Mouse (Mus musculus) stomach, embryonic 14.5 days (tissue): Measurements from ENCODE around the gene Ypel2. TPM values are rescaled to one million over a fixed set of nuclear protein-coding genes. Genes with fewer than 3 reads are reported as not detected.

Source experiments
- ATAC-seq: fragments of 200-750 bp; cut with Nextera tagmentation; 2 replicates; pipeline ENCODE4 v1.8.0; 2017; ENCODE audit warnings: low read depth, moderate TSS enrichment; ENCODE audit not compliant: insufficient number of reproducible peaks, insufficient read depth, low FRiP score
- H3K27ac ChIP-seq: fragments of 300-500 bp; sonication (generic); 2 replicates; pipeline ENCODE4 v1.5.1; 2014; ENCODE audit warnings: mild to moderate bottlenecking, low read length, moderate library complexity, mixed read lengths
- H3K27me3 ChIP-seq: fragments of 300-500 bp; sonication (generic); 2 replicates; pipeline ENCODE4 v1.6.1; 2014; ENCODE audit warnings: low read length, control low read depth, mixed read lengths; ENCODE audit not compliant: control insufficient read depth, insufficient read depth
- H3K36me3 ChIP-seq: fragments of 300-500 bp; sonication (generic); 2 replicates; pipeline ENCODE4 v1.6.1; 2014; ENCODE audit warnings: mild to moderate bottlenecking, control low read depth, low read length, moderate library complexity, mixed read lengths; ENCODE audit not compliant: control insufficient read depth, insufficient read depth
- H3K4me1 ChIP-seq: fragments of 300-500 bp; sonication (generic); 2 replicates; pipeline ENCODE4 v1.6.1; 2014; ENCODE audit warnings: low read length, control low read depth, mixed read lengths; ENCODE audit not compliant: control insufficient read depth, insufficient read depth
- H3K4me2 ChIP-seq: fragments of 300-500 bp; sonication (generic); replicated peaks from 2 replicates; pipeline ENCODE4 v1.6.1; 2014; ENCODE audit warnings: low read depth, low read length, control low read depth
- H3K4me3 ChIP-seq: fragments of 300-500 bp; sonication (generic); 2 replicates; pipeline ENCODE4 v1.5.1; 2014; ENCODE audit warnings: low read depth, low read length, control low read depth
- H3K9ac ChIP-seq: fragments of 300-500 bp; sonication (generic); replicated peaks from 2 replicates; pipeline ENCODE4 v1.6.1; 2014; ENCODE audit warnings: low read depth, mild to moderate bottlenecking, control low read depth, low read length, moderate library complexity, mixed read lengths
- H3K9me3 ChIP-seq: fragments of 300-500 bp; sonication (generic); 2 replicates; pipeline ENCODE4 v1.6.1; 2016; ENCODE audit warnings: low read depth, low read length, control low read depth; ENCODE audit not compliant: control insufficient read depth
- WGBS: fragments of 180-500 bp; shearing (Covaris S2); extraction: QIAGEN DNeasy Blood & Tissue Kit; methylation state at CpG from one replicate; pipeline ENCODE4 v1.1.7; 2014; 5-methylcytosine and 5-hydroxymethylcytosine counted together
- polyA plus RNA-seq: library from polyadenylated mRNA; unstranded; fragments of >200 nt; fragmentation: Nextera tagmentation; extraction: Ambion mirVana; gene quantifications from 2 replicates; pipeline ENCODE4 v1.2.1, GENCODE M21; 2014

The Ypel2 gene
- polyA plus RNA-seq, 1 experiment from 2014 or later, result 6.6 TPM

DNA sequence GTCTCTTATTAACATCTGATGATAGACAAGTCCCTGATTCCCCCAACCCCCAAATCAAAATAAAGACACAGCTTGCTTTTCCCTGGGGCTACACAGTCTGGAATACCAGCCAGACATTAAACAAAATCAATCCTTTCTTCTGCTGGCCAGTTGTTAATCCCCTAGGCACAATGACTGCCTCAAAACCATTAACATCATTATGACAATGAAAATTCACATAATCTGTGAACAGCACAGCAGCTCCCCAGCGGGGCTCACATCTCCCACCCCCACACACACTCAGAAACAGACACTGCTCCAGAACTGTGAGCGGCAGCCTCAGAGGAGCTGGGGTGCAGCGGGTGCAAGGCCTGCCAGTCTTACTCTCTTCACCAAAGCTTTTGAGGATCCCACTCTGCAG lies 3.2 kb downstream of the Ypel2 start:
- 74% methylated on average over 3 of the region's 3 CpGs for WGBS
- H3K27ac ChIP-seq, result no peak overlapping the region
- H3K4me3 ChIP-seq, result no peak overlapping the region
- H3K36me3 ChIP-seq, result no peaks in the 10 kb centered on the region
- H3K9ac ChIP-seq, result no peak overlapping the region
- no peaks in the 10 kb centered on the region for H3K9me3 ChIP-seq
- no peaks in the 10 kb centered on the region for H3K27me3 ChIP-seq
- ATAC-seq, result no peak
- peaks cover 14% of the 10 kb centered on the region; the same call in 1 of the 2 replicates for H3K4me1 ChIP-seq
- no peak overlapping the region for H3K4me2 ChIP-seq

DNA sequence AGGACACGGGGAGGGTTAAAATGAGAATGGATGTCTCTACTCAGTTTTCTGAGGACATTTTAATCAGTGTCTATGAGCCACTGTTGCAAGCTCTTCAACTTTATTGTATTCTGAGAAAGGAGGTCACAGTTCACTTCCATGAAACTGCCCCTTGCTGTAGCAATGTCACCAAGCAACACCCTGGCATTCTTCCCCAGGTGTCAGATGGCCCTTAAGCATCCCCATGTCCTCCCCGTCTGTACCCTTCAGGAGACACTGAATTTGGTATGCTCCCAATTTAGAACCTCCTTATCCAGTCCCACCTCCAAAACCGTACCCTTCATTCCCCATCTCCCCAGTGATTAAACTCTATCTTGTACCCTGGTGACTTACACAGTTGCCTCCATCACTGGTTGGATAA lies 8.5 kb downstream of the Ypel2 start:
- Histone ChIP-seq H3K27me3 (no peaks in the 10 kb centered on the region), H3K36me3 (no peaks in the 10 kb centered on the region), H3K4me3 (no peak overlapping the region), H3K27ac (no peak overlapping the region), H3K9ac (no peak overlapping the region), H3K4me2 (no peak overlapping the region), H3K4me1 (no peaks in the 10 kb centered on the region), H3K9me3 (no peaks in the 10 kb centered on the region)
- no peak for ATAC-seq
- WGBS, result 88% methylated on average over 3 of the region's 3 CpGs

DNA sequence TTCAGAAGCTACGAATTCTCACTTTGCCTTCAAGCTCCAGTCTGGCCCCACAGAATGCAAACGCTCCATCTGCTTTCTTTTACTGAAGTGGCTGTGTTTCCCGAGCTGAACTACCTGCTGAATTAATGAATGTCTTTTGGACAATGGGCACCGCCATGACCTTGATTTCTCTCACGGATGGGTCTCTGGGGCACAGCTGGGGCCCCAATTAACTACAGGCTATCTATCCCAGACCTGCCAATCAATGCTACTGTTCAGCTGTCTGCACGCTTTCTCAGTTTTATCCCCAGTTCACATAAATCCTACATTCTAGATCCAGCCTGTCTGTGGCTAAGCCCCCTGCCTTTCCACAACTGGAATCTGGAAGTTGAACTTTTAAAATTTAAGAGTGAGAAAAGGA lies 10.5 kb downstream of the Ypel2 start:
- Histone ChIP-seq H3K9me3 (no peaks in the 10 kb centered on the region), H3K9ac (no peak overlapping the region), H3K4me1 (no peaks in the 10 kb centered on the region), H3K27ac (no peak overlapping the region), H3K27me3 (no peaks in the 10 kb centered on the region), H3K4me3 (no peak overlapping the region), H3K4me2 (no peak overlapping the region), H3K36me3 (no peaks in the 10 kb centered on the region)
- ATAC-seq, result no peak
- WGBS, result 62% methylated on average over 6 of the region's 6 CpGs

DNA sequence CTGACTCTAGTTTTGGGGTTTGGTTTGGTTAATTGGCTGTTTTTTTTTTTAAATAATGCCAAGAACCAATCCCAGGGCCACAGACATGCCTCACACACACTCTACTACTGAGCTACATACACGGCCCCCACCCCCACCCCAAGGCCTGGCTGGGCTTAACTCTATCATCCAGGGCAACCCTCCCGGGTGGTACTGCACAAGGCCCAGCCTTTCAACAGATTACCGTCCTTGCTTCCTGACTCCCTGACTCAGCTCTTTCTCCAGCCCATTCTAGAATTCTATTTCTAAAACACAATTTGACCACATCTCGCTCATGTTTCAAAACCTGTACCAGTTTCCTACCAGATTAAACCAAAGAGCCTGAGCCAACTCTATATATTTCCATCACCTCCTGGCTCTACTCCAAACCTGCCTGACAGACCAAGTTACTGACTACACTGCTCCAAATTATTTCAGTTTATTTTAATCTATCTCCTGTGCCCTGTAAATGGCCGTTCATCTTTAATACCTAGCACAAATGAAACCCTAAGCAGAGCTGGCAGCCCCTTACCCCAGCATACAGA lies 12.2 kb downstream of the Ypel2 start:
- ATAC-seq, result no peak
- no peaks in the 10 kb centered on the region for H3K4me1 ChIP-seq

DNA sequence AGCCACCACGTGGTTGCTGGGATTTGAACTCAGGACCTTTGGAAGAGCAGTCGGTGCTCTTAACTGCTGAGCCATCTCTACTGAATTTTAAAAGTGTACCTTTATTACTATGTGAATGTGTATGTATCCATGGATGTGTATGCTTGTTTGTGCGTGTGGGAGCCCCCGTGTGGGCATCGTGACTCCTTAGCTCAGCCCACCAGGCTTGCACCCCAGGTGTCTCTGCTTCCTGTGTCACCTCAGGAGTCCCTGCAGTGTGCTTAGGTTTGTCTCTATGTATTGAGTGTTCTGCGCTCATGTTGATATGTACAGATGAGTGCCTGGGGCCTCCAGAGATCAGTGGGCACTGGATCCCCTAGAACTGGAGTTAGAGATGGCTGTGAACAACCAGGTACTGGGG lies 13.0 kb downstream of the Ypel2 start:
- no peaks in the 10 kb centered on the region for H3K36me3 ChIP-seq
- H3K4me1 ChIP-seq, result no peaks in the 10 kb centered on the region
- 85% methylated on average over 6 of the region's 6 CpGs for WGBS
- no peak overlapping the region for H3K4me2 ChIP-seq
- no peak overlapping the region for H3K27ac ChIP-seq
- no peak overlapping the region for H3K9ac ChIP-seq
- H3K9me3 ChIP-seq, result no peaks in the 10 kb centered on the region
- no peak for ATAC-seq
- no peak overlapping the region for H3K4me3 ChIP-seq
- no peaks in the 10 kb centered on the region for H3K27me3 ChIP-seq

More for the DNA sequence above, 12.2 kb downstream of the Ypel2 start:
- H3K9me3 ChIP-seq, result no peaks in the 10 kb centered on the region
- H3K4me3 ChIP-seq, result no peak overlapping the region
- WGBS, result 57% methylated on average over 5 of the region's 5 CpGs
- no peak overlapping the region for H3K4me2 ChIP-seq
- no peaks in the 10 kb centered on the region for H3K36me3 ChIP-seq
- H3K9ac ChIP-seq, result no peak overlapping the region
- H3K27ac ChIP-seq, result no peak overlapping the region
- H3K27me3 ChIP-seq, result no peaks in the 10 kb centered on the region

DNA sequence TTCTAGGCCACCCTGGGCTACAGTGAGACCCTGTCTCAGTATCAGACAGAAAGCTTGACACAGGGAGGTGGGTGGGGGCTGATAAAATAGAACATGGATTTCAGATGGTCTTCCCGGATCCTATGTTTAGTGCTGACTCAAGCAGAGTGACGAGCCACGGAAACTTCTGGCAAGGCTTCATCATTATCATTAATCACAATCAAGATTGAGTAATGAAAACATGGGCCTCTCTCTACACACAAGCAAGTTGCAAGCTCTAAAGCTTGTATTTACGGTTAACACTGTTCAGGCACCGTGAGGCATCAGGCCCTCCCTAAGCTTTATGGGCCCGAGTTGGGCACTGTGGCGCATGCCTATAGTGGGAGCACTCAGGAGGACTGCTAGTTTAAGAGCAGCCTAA lies 13.7 kb downstream of the Ypel2 start:
- ATAC-seq, result no peak
- WGBS, result 78% methylated on average over 7 of the region's 7 CpGs

DNA sequence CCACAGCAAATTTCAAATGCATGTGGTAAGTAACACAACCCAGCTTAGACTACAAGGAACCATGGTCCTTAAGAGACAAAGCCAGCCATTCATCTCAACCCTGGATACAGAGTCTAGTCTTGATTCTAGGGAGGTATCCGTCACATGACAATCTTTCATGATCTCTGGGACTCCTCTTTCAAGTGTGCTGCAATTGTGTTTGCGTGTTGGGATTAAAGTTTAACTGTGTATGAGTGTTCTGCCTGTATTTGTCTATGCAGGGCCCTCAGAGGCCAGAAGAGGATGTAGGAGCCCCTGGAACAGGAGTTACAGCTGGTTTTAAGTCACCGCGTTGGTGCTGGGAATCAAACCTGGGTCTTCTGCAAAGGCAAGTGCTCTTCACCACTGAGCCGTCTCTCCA lies 16.3 kb downstream of the Ypel2 start:
- 93% methylated on average over 5 of the region's 5 CpGs for WGBS
- Histone ChIP-seq H3K27me3 (no peaks in the 10 kb centered on the region), H3K9ac (no peak overlapping the region), H3K4me2 (no peak overlapping the region), H3K27ac (no peak overlapping the region), H3K4me3 (no peak overlapping the region), H3K4me1 (0 out of 2 replicates have a peak, but pooled peaks cover 3% of the 10 kb centered on the region), H3K9me3 (no peaks in the 10 kb centered on the region), H3K36me3 (no peaks in the 10 kb centered on the region)
- ATAC-seq, result no peak

More for the DNA sequence above, 13.7 kb downstream of the Ypel2 start:
- H3K9me3 ChIP-seq, result no peaks in the 10 kb centered on the region
- H3K4me3 ChIP-seq, result no peak overlapping the region
- H3K27me3 ChIP-seq, result no peaks in the 10 kb centered on the region
- no peak overlapping the region for H3K27ac ChIP-seq
- no peaks in the 10 kb centered on the region for H3K4me1 ChIP-seq
- H3K36me3 ChIP-seq, result no peaks in the 10 kb centered on the region
- no peak overlapping the region for H3K4me2 ChIP-seq
- H3K9ac ChIP-seq, result no peak overlapping the region

DNA sequence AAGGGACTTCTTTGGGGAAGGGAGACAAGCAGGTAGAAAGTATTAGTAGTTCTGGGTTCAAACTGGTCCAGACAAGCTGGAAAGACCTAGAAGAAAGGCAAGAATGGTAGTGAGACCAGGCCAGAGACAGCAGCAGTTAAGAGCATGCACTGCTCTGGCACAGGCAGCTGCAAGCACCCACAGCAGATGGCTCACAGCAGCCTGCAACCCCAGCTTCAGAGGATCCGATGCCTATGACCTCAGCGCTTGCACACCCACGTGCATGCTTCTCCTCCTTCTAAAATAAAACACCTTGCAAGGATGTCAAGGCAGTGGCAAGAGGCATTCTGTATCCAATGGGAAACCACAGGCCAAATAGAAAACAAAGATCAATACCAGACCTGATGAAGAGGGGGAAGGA lies 19.1 kb downstream of the Ypel2 start:
- Histone ChIP-seq H3K9me3 (no peaks in the 10 kb centered on the region), H3K4me1 (0 out of 2 replicates have a peak, but pooled peaks cover 5% of the 10 kb centered on the region)
- ATAC-seq, result no peak

DNA sequence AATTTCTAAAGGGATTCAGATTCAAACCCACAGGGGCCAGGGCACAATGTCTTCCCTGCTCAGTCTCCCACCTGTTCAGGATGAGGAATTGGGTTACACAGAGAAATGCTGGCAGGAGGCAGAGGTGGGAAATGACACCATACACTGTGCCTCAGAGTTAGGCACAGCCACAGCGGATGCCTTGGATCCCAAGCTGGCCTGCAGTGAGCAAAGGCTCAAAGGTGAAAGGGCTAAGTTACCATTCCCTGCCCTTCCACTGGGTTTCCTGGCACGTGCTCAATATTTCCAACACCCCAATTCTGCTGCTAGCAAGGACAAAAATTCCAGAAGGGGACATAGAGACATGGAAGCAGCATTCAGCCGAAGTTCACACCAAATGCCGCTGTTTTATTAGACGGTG lies 20.3 kb downstream of the Ypel2 start:
- no peak overlapping the region for H3K27ac ChIP-seq
- H3K4me2 ChIP-seq, result no peak overlapping the region
- WGBS, result 59% methylated on average over 5 of the region's 5 CpGs
- H3K4me3 ChIP-seq, result no peak overlapping the region
- no peak for ATAC-seq
- 0 out of 2 replicates have a peak, but pooled peaks cover 5% of the 10 kb centered on the region for H3K4me1 ChIP-seq
- H3K36me3 ChIP-seq, result no peaks in the 10 kb centered on the region
- no peaks in the 10 kb centered on the region for H3K9me3 ChIP-seq
- H3K9ac ChIP-seq, result no peak overlapping the region
- no peaks in the 10 kb centered on the region for H3K27me3 ChIP-seq

More for the DNA sequence above, 19.1 kb downstream of the Ypel2 start:
- Histone ChIP-seq H3K4me3 (no peak overlapping the region), H3K4me2 (no peak overlapping the region), H3K27me3 (no peaks in the 10 kb centered on the region), H3K9ac (no peak overlapping the region), H3K27ac (no peak overlapping the region), H3K36me3 (no peaks in the 10 kb centered on the region)
- WGBS, result 69% methylated on average over 3 of the region's 3 CpGs
